Mouse (Mus musculus) adrenal gland, postnatal 0 days (tissue): Measurements from ENCODE around the gene Olfr998. TPM values are rescaled to one million over a fixed set of nuclear protein-coding genes. Genes with fewer than 3 reads are reported as not detected.

Experiments used
- polyA plus RNA-seq: library from polyadenylated mRNA; unstranded; fragments of >200 nt; fragmentation: Nextera tagmentation; extraction: Ambion mirVana; gene quantifications from 2 replicates; pipeline ENCODE4 v1.2.1, GENCODE M21; 2015

Gene Olfr998
- polyA plus RNA-seq: 0.22 TPM in 1 of 2 replicates, not detected in the other

DNA sequence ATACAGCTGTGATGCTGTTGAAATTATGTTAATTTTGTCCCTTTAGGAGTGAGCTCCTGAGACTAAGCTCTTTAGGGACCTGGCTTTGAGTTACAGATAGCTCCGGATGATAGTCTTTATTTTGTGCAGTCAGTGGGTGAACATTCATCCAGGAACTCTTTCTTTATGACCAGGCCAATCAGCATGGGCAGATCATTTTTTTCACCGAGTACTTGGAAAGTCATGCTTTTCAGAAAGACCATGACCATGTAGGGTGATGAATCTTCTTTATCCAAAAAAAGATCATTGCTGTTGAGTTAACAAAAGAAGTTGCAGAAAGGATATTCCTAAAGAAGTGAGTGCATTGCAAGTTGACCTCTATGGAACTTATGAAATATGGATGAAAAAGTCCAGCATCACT, at the start of gene Olfr998:
Gene Olfr998, plus strand, starts transcription at position 301 of the 400 bp plus-strand sequence.

DNA sequence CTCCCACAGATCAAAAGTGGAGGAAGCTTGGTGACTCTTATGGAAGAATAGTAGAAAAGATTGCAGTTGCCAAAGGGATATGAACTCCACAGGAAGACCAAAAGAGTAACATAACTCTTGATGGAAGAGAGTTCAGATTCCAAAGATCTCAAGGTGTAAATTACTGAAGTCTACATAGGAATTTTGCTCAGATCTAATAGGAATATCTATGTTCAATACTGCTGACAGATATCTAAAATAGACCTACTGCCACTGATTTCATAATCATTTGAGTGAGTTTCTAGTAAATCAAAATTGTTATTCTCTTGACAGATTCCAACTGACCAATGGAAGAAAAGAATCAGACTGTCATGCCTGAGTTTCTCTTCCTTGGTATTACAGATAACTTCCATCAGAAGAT, 9.8 kb upstream of the Olfr998 start, which contains the start of gene Olfr996:
Gene Olfr996, plus strand, starts transcription at position 301 of the 400 bp plus-strand sequence.

DNA sequence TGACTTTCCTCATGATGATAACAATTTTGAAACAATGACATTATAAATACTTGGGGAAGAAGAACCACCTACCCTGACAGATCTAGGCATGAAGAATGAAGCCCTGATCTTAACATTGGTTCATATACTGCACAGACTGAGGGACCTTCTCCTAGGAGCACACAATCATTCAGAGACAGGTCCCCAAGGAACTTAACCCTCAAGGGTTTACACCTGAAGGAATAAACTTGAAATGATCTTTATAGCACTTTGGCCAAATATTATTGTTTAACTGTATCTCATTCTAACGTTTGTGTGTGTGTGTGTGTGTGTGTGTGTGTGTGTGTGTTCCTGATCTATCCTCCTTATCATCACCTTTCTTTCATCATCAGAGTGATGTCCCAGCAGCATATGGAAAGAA, 23.1 kb downstream of the Olfr998 start, which contains the start of gene Olfr1000:
Gene Olfr1000, minus strand, starts transcription at position 101 of the 400 bp plus-strand sequence.

Other genes starting within 250 kb of the Olfr998 start
- gene Olfr987, start 249.6 kb upstream of the Olfr998 start, polyA plus RNA-seq: not detected in 2 replicates
- gene Olfr988, start 225.7 kb upstream of the Olfr998 start, polyA plus RNA-seq: not detected in 2 replicates
- gene Olfr992, start 179.5 kb upstream of the Olfr998 start, polyA plus RNA-seq: not detected in 2 replicates
- not detected in 2 replicates for gene Olfr993, start 174.1 kb upstream of the Olfr998 start, polyA plus RNA-seq
- not detected in 2 replicates for gene Olfr994, start 152.5 kb upstream of the Olfr998 start, polyA plus RNA-seq
- not detected in 2 replicates for gene Olfr995, start 145.3 kb upstream of the Olfr998 start, polyA plus RNA-seq
- gene 4833423E24Rik, start 69.9 kb upstream of the Olfr998 start, polyA plus RNA-seq: 0.19 and 0.83 TPM in 2 replicates
- gene Olfr996, start 9.7 kb upstream of the Olfr998 start, polyA plus RNA-seq: not detected in 2 replicates
- not detected in 2 replicates for gene Olfr1000, start 23.0 kb downstream of the Olfr998 start, polyA plus RNA-seq
- gene Olfr1002, start 61.8 kb downstream of the Olfr998 start, polyA plus RNA-seq: not detected in 2 replicates
- not detected in 2 replicates for gene Olfr154, start 75.5 kb downstream of the Olfr998 start, polyA plus RNA-seq
- gene Olfr1006, start 89.8 kb downstream of the Olfr998 start, polyA plus RNA-seq: 0.11 TPM in 1 of 2 replicates, not detected in the other
- gene Olfr1008, start 100.5 kb downstream of the Olfr998 start, polyA plus RNA-seq: not detected in 2 replicates
- gene Olfr1009, start 126.5 kb downstream of the Olfr998 start, polyA plus RNA-seq: not detected in 2 replicates
- 0.05 TPM in 1 of 2 replicates, not detected in the other for gene Olfr1012, start 173.8 kb downstream of the Olfr998 start, polyA plus RNA-seq
- not detected in 2 replicates for gene Olfr1013, start 178.2 kb downstream of the Olfr998 start, polyA plus RNA-seq
- not detected in 2 replicates for gene Olfr1014, start 183.8 kb downstream of the Olfr998 start, polyA plus RNA-seq
- gene Olfr1015, start 193.1 kb downstream of the Olfr998 start, polyA plus RNA-seq: not detected in 2 replicates
- gene Olfr1016, start 213.6 kb downstream of the Olfr998 start, polyA plus RNA-seq: not detected in 2 replicates
- not detected in 2 replicates for gene Olfr1018, start 229.5 kb downstream of the Olfr998 start, polyA plus RNA-seq